In genomic region chr7:73334883-73335282, GRCm38 (mm10) we compare ENCODE assay signal across 11 mouse cellular contexts. TPM values are rescaled to one million over a fixed set of nuclear protein-coding genes. Genes with fewer than 3 reads are reported as not detected.
DNase-seq lines count a peak whose midpoint lies in the region; ATAC-seq and TF ChIP-seq lines count a peak whose summit lies in the region.
"Had no signal": no experiment of that assay in that cellular context is flagged by ENCODE, and none has a peak within 500 bp of the region (broad histone marks: within the 10 kb centered on the region; RNA-seq: fewer than 3 reads in every experiment).

No protein-coding gene starts in this region.

- H3K4me3 ChIP-seq in layer of hippocampus, adult 2 months = no peak overlapping the region
- no peak overlapping the region for H3K4me3 ChIP-seq in heart, embryonic 12.5 days
- H3K4me3 ChIP-seq in stomach, embryonic 14.5 days (ENCODE audit: low read depth, low read length) = no peak overlapping the region
- no peak overlapping the region for H3K4me3 ChIP-seq in lung, adult 2 months (replicated peaks; ENCODE audit: extremely low read depth, low read depth, low read length)
- H3K4me3 ChIP-seq: limb, embryonic 13.5 days; megakaryocyte, embryonic 14.5 days had no signal

- WGBS in heart, embryonic 12.5 days = 32% methylated on average over 7 of the region's 7 CpGs
- 45% methylated on average over 7 of the region's 7 CpGs for WGBS in stomach, embryonic 14.5 days
- 63% methylated on average over 7 of the region's 7 CpGs for WGBS in lung, adult 2 months

- peak overlapping the region; percentile 75; the same call in 1 of the 2 replicates for H3K27ac ChIP-seq in layer of hippocampus, adult 2 months
- no peak overlapping the region for H3K27ac ChIP-seq in heart, embryonic 12.5 days (ENCODE audit: poor library complexity, severe bottlenecking)
- peak overlapping the region; percentile 71 for H3K27ac ChIP-seq in stomach, embryonic 14.5 days (ENCODE audit: low read length)
- H3K27ac ChIP-seq: limb, embryonic 13.5 days had no signal

- H3K4me1 ChIP-seq in heart, embryonic 12.5 days (replicated peaks) = peaks cover 34% of the 10 kb centered on the region
- H3K4me1 ChIP-seq in stomach, embryonic 14.5 days (ENCODE audit: control insufficient read depth, insufficient read depth, low read length) = peaks cover 37% of the 10 kb centered on the region
- 0 out of 2 replicates have a peak, but pooled peaks cover 2% of the 10 kb centered on the region for H3K4me1 ChIP-seq in lung, adult 2 months (ENCODE audit: control insufficient read depth, insufficient read depth, low read length)
- H3K4me1 ChIP-seq: megakaryocyte, embryonic 14.5 days had no signal

- no peak overlapping the region for H3K9ac ChIP-seq in heart, embryonic 12.5 days
- no peak overlapping the region for H3K9ac ChIP-seq in stomach, embryonic 14.5 days (replicated peaks; ENCODE audit: low read depth, low read length)
- H3K9ac ChIP-seq: limb, embryonic 13.5 days had no signal

- no peak for TF ChIP-seq CTCF in layer of hippocampus, adult 2 months (conservative IDR thresholded peaks at IDR 0.05)
- no peak for TF ChIP-seq CTCF in lung, adult 2 months (IDR thresholded peaks at IDR 0.05; ENCODE audit: insufficient read depth, low read length)

- 0 out of 2 replicates have a peak, but pooled peaks have one; percentile 15 for ATAC-seq in heart, embryonic 12.5 days (ENCODE audit: insufficient number of reproducible peaks, low FRiP score)
- 0 out of 2 replicates have a peak, but pooled peaks have one; percentile 35 for ATAC-seq in stomach, embryonic 14.5 days (ENCODE audit: insufficient number of reproducible peaks, insufficient read depth, low FRiP score, low read depth)
- no peak for ATAC-seq in activated CD4-positive, CD25-positive, alpha-beta regulatory T cell, adult 4 months

- no peaks in the 10 kb centered on the region for H3K9me3 ChIP-seq in heart, embryonic 12.5 days (replicated peaks)
- no peaks in the 10 kb centered on the region for H3K9me3 ChIP-seq in stomach, embryonic 14.5 days (ENCODE audit: control insufficient read depth, low read depth, low read length)
- H3K9me3 ChIP-seq: limb, embryonic 13.5 days; megakaryocyte, embryonic 14.5 days had no signal

- no peak for TF ChIP-seq POLR2A in lung, adult 2 months (IDR thresholded peaks at IDR 0.05; ENCODE audit: borderline replicate concordance, extremely low read depth, low read depth, low read length)

- H3K27me3 ChIP-seq in heart, embryonic 12.5 days (replicated peaks) = peaks cover 14% of the 10 kb centered on the region; the same call in 1 of the 2 replicates
- H3K27me3 ChIP-seq in stomach, embryonic 14.5 days (ENCODE audit: control insufficient read depth, insufficient read depth, low read length) = no peaks in the 10 kb centered on the region
- H3K27me3 ChIP-seq: megakaryocyte, embryonic 14.5 days had no signal

- no peaks in the 10 kb centered on the region for H3K36me3 ChIP-seq in heart, embryonic 12.5 days
- no peaks in the 10 kb centered on the region for H3K36me3 ChIP-seq in stomach, embryonic 14.5 days (ENCODE audit: control insufficient read depth, insufficient read depth, low read length)
- H3K36me3 ChIP-seq: limb, embryonic 13.5 days had no signal

- DNase-seq in layer of hippocampus, adult 2 months (ENCODE audit: low spot score in 2 of 2) = no peak
- no peak for DNase-seq in layer of hippocampus, postnatal 36 days
- peak; percentile 77 for DNase-seq in cerebellum, adult 8-10 months
- DNase-seq in lung, adult 2 months = no peak
- DNase-seq in thymus, postnatal 4 days = no peak
- DNase-seq: kidney, postnatal 25 days had no signal

- H3K4me2 ChIP-seq in heart, embryonic 12.5 days = no peak overlapping the region
- H3K4me2 ChIP-seq in stomach, embryonic 14.5 days (replicated peaks; ENCODE audit: low read depth, low read length) = no peak overlapping the region
- H3K4me2 ChIP-seq: limb, embryonic 13.5 days had no signal

RNA-seq across cellular contexts. Expression of gene Rgma, which starts 40.4 kb away (rescaled TPM):
- total RNA-seq in layer of hippocampus, adult 2 months (2021) = 10 to 100 TPM; 45.9 to 53.2 TPM
- total RNA-seq in layer of hippocampus, postnatal 36 days (2021) = 10 to 100 TPM; 44.1 to 48.8 TPM
- polyA plus RNA-seq in heart, embryonic 12.5 days (2016; fragmentation: Nextera tagmentation; extraction: Ambion mirVana) = 3.5 and 3.7 TPM in 2 replicates
- 24.9 and 30.5 TPM in 2 replicates for polyA plus RNA-seq in stomach, embryonic 14.5 days (2014; fragmentation: Nextera tagmentation; extraction: Ambion mirVana)
- polyA plus RNA-seq in lung, adult 2 months (2012; rRNA removed) = 23.4 and 27.5 TPM in 2 replicates
- polyA plus RNA-seq in activated CD4-positive, CD25-positive, alpha-beta regulatory T cell, adult 4 months (2017; shearing (Covaris generic)) = not detected
